Mouse (Mus musculus) liver, embryonic 13.5 days (tissue): ENCODE results near the gene Ptprd. TPM values are rescaled to one million over a fixed set of nuclear protein-coding genes. Genes with fewer than 3 reads are reported as not detected.
"Not testable (repeated sequence)": the region's sequence is repeated elsewhere in the genome, so short reads cannot be mapped to it uniquely, and the experiment has no call there.

Experiments used
- ATAC-seq: fragments of 200-750 bp; cut with Nextera tagmentation; 2 replicates; pipeline ENCODE4 v1.8.0; 2017; ENCODE audit warnings: low read depth, mild to moderate bottlenecking, moderate number of reproducible peaks, moderate library complexity
- DNase-seq: peaks from one replicate; pipeline ENCODE4 v3.0.0; 2022
- H3K27ac ChIP-seq: fragments of 300-500 bp; sonication (generic); 2 replicates; pipeline ENCODE4 v1.5.1; 2015; ENCODE audit warnings: moderate library complexity, mild to moderate bottlenecking, inconsistent platforms
- H3K27me3 ChIP-seq: fragments of 300-500 bp; sonication (generic); 2 replicates; pipeline ENCODE4 v1.6.1; 2015; ENCODE audit warnings: mild to moderate bottlenecking, inconsistent platforms
- H3K36me3 ChIP-seq: fragments of 300-500 bp; sonication (generic); 2 replicates; pipeline ENCODE4 v1.6.1; 2015; ENCODE audit warnings: mild to moderate bottlenecking, inconsistent platforms
- H3K4me1 ChIP-seq: fragments of 300-500 bp; sonication (generic); replicated peaks from 2 replicates; pipeline ENCODE4 v1.6.1; 2015; ENCODE audit warnings: inconsistent platforms
- H3K4me2 ChIP-seq: fragments of 300-500 bp; sonication (generic); 2 replicates; pipeline ENCODE4 v1.6.1; 2015; ENCODE audit warnings: inconsistent platforms, mild to moderate bottlenecking, moderate library complexity
- H3K4me3 ChIP-seq: fragments of 300-500 bp; sonication (generic); replicated peaks from 2 replicates; pipeline ENCODE4 v1.5.1; 2015; ENCODE audit warnings: mild to moderate bottlenecking, inconsistent platforms
- H3K9ac ChIP-seq: fragments of 300-500 bp; sonication (generic); 2 replicates; pipeline ENCODE4 v1.6.1; 2015; ENCODE audit warnings: mild to moderate bottlenecking, inconsistent platforms
- H3K9me3 ChIP-seq: fragments of 300-500 bp; sonication (generic); replicated peaks from 2 replicates; pipeline ENCODE4 v1.6.1; 2016; ENCODE audit warnings: inconsistent platforms
- WGBS: fragments of 180-500 bp; shearing (Covaris S2); methylation state at CpG from one replicate; pipeline ENCODE4 v1.1.7; 2015; ENCODE audit not compliant: insufficient replicate concordance; 5-methylcytosine and 5-hydroxymethylcytosine counted together
- polyA plus RNA-seq: library from polyadenylated mRNA; unstranded; fragments of >200 nt; fragmentation: Nextera tagmentation; extraction: Ambion mirVana; gene quantifications from 2 replicates; pipeline ENCODE4 v1.2.1, GENCODE M21; 2015

Gene Ptprd
- polyA plus RNA-seq, 1 experiment from 2014 or later, result 1.8 TPM

- H3K4me2 ChIP-seq, result no peak overlapping the region
- no peaks in the 10 kb centered on the region for H3K36me3 ChIP-seq
- no peaks in the 10 kb centered on the region for H3K4me1 ChIP-seq
- H3K9me3 ChIP-seq, result no peaks in the 10 kb centered on the region
- H3K27me3 ChIP-seq, result no peaks in the 10 kb centered on the region
- ATAC-seq, result no peak
- H3K27ac ChIP-seq, result no peak overlapping the region
- WGBS, result 61% methylated on average over 3 of the region's 3 CpGs
- no peak overlapping the region for H3K4me3 ChIP-seq
- H3K9ac ChIP-seq, result no peak overlapping the region
- DNase-seq, result no peak
Observed at GRCm38 (mm10) chr4:76137901-76138300, 2073.9 kb downstream of the Ptprd start.

- Histone ChIP-seq H3K9ac (no peak overlapping the region), H3K4me2 (no peak overlapping the region), H3K4me1 (no peaks in the 10 kb centered on the region), H3K9me3 (no peaks in the 10 kb centered on the region), H3K36me3 (no peaks in the 10 kb centered on the region), H3K4me3 (no peak overlapping the region), H3K27ac (no peak overlapping the region), H3K27me3 (no peaks in the 10 kb centered on the region)
- ATAC-seq, result no peak
- no peak for DNase-seq
- 75% methylated on average over 14 of the region's 14 CpGs for WGBS
Observed at GRCm38 (mm10) chr4:76136625-76137024, 2075.1 kb downstream of the Ptprd start.

- Histone ChIP-seq H3K27me3 (no peaks in the 10 kb centered on the region), H3K27ac (no peak overlapping the region), H3K9ac (no peak overlapping the region), H3K36me3 (no peaks in the 10 kb centered on the region), H3K4me1 (no peaks in the 10 kb centered on the region), H3K9me3 (no peaks in the 10 kb centered on the region), H3K4me2 (no peak overlapping the region), H3K4me3 (no peak overlapping the region)
- no peak for DNase-seq
- ATAC-seq, result no peak
- WGBS, result 69% methylated on average over 4 of the region's 4 CpGs
Observed at GRCm38 (mm10) chr4:76091845-76092244, 2119.9 kb downstream of the Ptprd start.

GRCm38 (mm10) chr4:76089866-76090265 is 2121.9 kb downstream of the Ptprd start:
- no peak for ATAC-seq
- Histone ChIP-seq H3K27me3 (no peaks in the 10 kb centered on the region), H3K4me1 (no peaks in the 10 kb centered on the region), H3K4me2 (no peak overlapping the region), H3K36me3 (no peaks in the 10 kb centered on the region), H3K9ac (no peak overlapping the region), H3K27ac (no peak overlapping the region), H3K4me3 (no peak overlapping the region), H3K9me3 (no peaks in the 10 kb centered on the region)
- DNase-seq, result no peak

GRCm38 (mm10) chr4:76076051-76076450 is 2135.7 kb downstream of the Ptprd start:
- 47% methylated on average over 1 of the region's 1 CpGs for WGBS
- H3K36me3 ChIP-seq, result no peaks in the 10 kb centered on the region
- H3K4me3 ChIP-seq, result no peak overlapping the region
- H3K9ac ChIP-seq, result no peak overlapping the region
- no peak overlapping the region for H3K4me2 ChIP-seq
- peak; percentile 80 for ATAC-seq
- H3K27me3 ChIP-seq, result no peaks in the 10 kb centered on the region
- no peaks in the 10 kb centered on the region for H3K4me1 ChIP-seq
- DNase-seq, result no peak
- no peaks in the 10 kb centered on the region for H3K9me3 ChIP-seq
- no peak overlapping the region for H3K27ac ChIP-seq

- H3K4me2 ChIP-seq, result no peak overlapping the region
Observed at GRCm38 (mm10) chr4:76073286-76073685, 2138.5 kb downstream of the Ptprd start.

GRCm38 (mm10) chr4:76071720-76072119 is 2140.0 kb downstream of the Ptprd start:
- Histone ChIP-seq H3K9ac (no peak overlapping the region), H3K36me3 (no peaks in the 10 kb centered on the region), H3K27ac (no peak overlapping the region), H3K27me3 (no peaks in the 10 kb centered on the region), H3K4me3 (no peak overlapping the region), H3K4me2 (no peak overlapping the region), H3K4me1 (no peaks in the 10 kb centered on the region), H3K9me3 (no peaks in the 10 kb centered on the region)
- WGBS, result 67% methylated on average over 6 of the region's 6 CpGs
- ATAC-seq (no peak), DNase-seq (no peak)

More at GRCm38 (mm10) chr4:76073286-76073685, 2138.5 kb downstream of the Ptprd start:
- no peak overlapping the region for H3K4me3 ChIP-seq
- no peaks in the 10 kb centered on the region for H3K9me3 ChIP-seq
- ATAC-seq, result peak; percentile 74
- no peak overlapping the region for H3K27ac ChIP-seq
- WGBS, result 56% methylated on average over 3 of the region's 3 CpGs
- H3K27me3 ChIP-seq, result no peaks in the 10 kb centered on the region
- no peaks in the 10 kb centered on the region for H3K36me3 ChIP-seq
- peak; percentile 3 for DNase-seq
- no peak overlapping the region for H3K9ac ChIP-seq
- H3K4me1 ChIP-seq, result no peaks in the 10 kb centered on the region

GRCm38 (mm10) chr4:76056836-76057235 is 2154.9 kb downstream of the Ptprd start:
- Histone ChIP-seq H3K4me2 (no peak overlapping the region), H3K4me1 (no peaks in the 10 kb centered on the region), H3K9me3 (no peaks in the 10 kb centered on the region), H3K27ac (no peak overlapping the region), H3K27me3 (no peaks in the 10 kb centered on the region), H3K4me3 (no peak overlapping the region), H3K9ac (no peak overlapping the region), H3K36me3 (no peaks in the 10 kb centered on the region)
- 68% methylated on average over 2 of the region's 2 CpGs for WGBS
- DNase-seq (no peak), ATAC-seq (no peak)

GRCm38 (mm10) chr4:76045650-76046049 is 2166.1 kb downstream of the Ptprd start:
- Histone ChIP-seq H3K4me3 (no peak overlapping the region), H3K27ac (no peak overlapping the region), H3K27me3 (no peaks in the 10 kb centered on the region), H3K9ac (no peak overlapping the region), H3K9me3 (no peaks in the 10 kb centered on the region), H3K36me3 (no peaks in the 10 kb centered on the region), H3K4me1 (no peaks in the 10 kb centered on the region), H3K4me2 (no peak overlapping the region)
- DNase-seq, result no peak
- no peak for ATAC-seq
- WGBS, result 59% methylated on average over 2 of the region's 2 CpGs

- no peak overlapping the region for H3K4me3 ChIP-seq
- H3K9ac ChIP-seq, result no peak overlapping the region
- no peak for DNase-seq
- no peaks in the 10 kb centered on the region for H3K36me3 ChIP-seq
- no peak overlapping the region for H3K4me2 ChIP-seq
- H3K9me3 ChIP-seq, result no peaks in the 10 kb centered on the region
- no peak overlapping the region for H3K27ac ChIP-seq
- H3K27me3 ChIP-seq, result no peaks in the 10 kb centered on the region
- no peak for ATAC-seq
- WGBS, result 65% methylated on average over 1 of the region's 1 CpGs
- no peaks in the 10 kb centered on the region for H3K4me1 ChIP-seq
Observed at GRCm38 (mm10) chr4:76044802-76045201, 2167.0 kb downstream of the Ptprd start.

GRCm38 (mm10) chr4:76037178-76037577 is 2174.6 kb downstream of the Ptprd start:
- H3K9ac ChIP-seq, DNase-seq, H3K27ac ChIP-seq, H3K4me1 ChIP-seq, H3K36me3 ChIP-seq, ATAC-seq, H3K4me2 ChIP-seq, H3K4me3 ChIP-seq, H3K9me3 ChIP-seq, H3K27me3 ChIP-seq: not testable (repeated sequence)
- 60% methylated on average over 4 of the region's 4 CpGs for WGBS

- Histone ChIP-seq H3K4me2 (no peak overlapping the region), H3K27me3 (no peaks in the 10 kb centered on the region), H3K9me3 (no peaks in the 10 kb centered on the region), H3K36me3 (no peaks in the 10 kb centered on the region), H3K27ac (no peak overlapping the region), H3K9ac (no peak overlapping the region), H3K4me1 (no peaks in the 10 kb centered on the region), H3K4me3 (no peak overlapping the region)
- DNase-seq, result no peak
- no peak for ATAC-seq
- WGBS, result 62% methylated on average over 8 of the region's 8 CpGs
Observed at GRCm38 (mm10) chr4:76025571-76026325, 2186.0 kb downstream of the Ptprd start.
